Mouse (Mus musculus) embryonic stem cell, embryonic (primary cell): ENCODE measurements around the gene March4.

Source experiments
- CTCF ChIA-PET, 4 experiments: fragments of 300-600 bp in 2 of 4; fragments of 350-600 bp in 2 of 4; sonication (Branson Sonifier 250); formaldehyde crosslinking; loops; one replicate each; lab custom pipeline; 2022; ENCODE audit warnings: inconsistent platforms in 2 of 4; lab: Charles Lee
- POLR2A ChIA-PET, 4 experiments: fragments of 300-600 bp in 2 of 4; fragments of 350-600 bp in 2 of 4; sonication (Branson Sonifier 250); formaldehyde crosslinking; loops; one replicate each; lab custom pipeline; 2022; ENCODE audit warnings: antibody characterized with exemption in 4 of 4, inconsistent platforms in 1 of 4; lab: Charles Lee

March4 gene

DNA sequence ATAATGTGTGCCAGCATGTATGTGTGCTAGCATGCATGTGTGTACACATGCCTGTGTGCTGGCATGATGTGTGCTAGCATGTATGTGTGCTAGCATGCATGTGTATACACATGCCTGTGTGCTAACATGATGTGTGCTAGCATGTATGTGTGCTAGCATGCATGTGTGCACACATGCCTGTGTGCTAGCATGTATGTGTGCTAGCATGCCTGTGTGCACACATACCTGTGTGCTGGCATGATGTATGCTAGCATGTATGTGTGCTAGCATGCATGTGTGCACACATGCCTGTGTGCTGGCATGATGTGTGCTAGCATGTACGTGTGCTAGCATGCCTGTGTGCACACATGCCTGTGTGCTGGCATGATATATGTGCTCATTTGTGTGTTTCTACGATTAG, 67.7 kb downstream of the March4 start:
- CTCF ChIA-PET, result no interaction called here
- POLR2A ChIA-PET, result no interaction called here

DNA sequence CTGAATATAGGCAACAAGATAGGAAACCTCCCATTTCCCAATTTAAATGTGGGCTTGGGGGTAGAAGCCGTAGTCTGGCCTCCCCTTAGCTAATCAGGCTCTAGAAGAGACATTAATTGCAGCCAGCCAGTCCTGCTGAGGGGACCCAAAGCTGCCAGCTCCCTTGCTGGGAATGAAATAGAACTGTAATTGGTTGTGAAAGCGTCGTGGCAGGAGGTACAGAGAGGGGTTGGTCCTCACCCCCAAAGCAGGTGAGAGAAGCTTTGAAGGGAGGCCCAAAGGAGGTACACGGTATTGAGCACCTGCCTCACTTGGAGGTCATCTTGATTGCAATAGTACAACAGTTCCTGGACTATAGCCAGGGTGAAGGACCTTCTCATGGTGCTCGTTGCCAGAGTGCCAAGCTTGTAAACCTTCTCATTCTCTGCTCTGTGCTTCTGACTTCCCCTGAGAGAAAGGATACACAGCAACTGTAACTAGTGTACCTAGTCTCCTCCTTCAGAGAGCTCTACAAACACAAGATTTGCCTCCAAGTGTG, 68.2 kb downstream of the March4 start:
- CTCF ChIA-PET, result interaction anchor here in 1 of 4 experiments (0.6 kb wide), 1 partner anchor 18 kb away, joined by 3 read pairs; no protein-coding TSS in a partner anchor
- POLR2A ChIA-PET, result no interaction called here

DNA sequence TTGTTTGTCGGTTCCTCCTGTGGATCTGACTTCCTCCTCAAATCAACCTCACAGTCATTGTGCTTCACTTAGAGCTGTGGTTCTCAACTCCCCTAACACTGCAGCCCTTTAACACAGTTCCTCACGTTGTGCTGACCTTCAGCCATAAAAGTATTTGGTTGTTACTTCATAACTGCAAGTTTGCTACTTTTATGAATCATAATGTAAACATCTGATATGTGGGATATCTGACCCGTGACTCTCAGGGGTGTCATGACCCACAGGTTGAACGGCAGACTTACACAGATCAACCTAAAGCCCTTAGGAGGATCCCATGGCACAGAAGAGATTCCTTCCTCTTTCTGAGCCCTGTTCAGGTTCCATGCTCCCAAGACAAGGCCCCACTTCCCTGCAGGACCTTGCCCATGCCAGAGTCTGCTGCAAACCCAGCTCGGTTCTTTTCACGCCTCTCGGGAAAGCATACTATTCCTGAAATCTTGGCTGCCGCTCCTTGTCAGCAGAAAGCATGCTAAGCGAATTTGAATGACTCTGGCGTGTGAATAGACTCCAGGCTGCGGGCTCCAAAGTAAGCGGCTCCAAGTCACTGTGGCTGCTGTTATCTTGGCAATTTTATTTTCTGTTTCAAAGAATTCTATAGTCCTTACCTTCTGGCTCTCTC, 71.7 kb downstream of the March4 start:
- POLR2A ChIA-PET, result interaction anchor here in 2 of 4 experiments (0.8 to 0.9 kb wide), 2 partner anchors 17 to 36 kb away, joined by 3 read pairs; no protein-coding TSS in a partner anchor
- CTCF ChIA-PET, result no interaction called here

DNA sequence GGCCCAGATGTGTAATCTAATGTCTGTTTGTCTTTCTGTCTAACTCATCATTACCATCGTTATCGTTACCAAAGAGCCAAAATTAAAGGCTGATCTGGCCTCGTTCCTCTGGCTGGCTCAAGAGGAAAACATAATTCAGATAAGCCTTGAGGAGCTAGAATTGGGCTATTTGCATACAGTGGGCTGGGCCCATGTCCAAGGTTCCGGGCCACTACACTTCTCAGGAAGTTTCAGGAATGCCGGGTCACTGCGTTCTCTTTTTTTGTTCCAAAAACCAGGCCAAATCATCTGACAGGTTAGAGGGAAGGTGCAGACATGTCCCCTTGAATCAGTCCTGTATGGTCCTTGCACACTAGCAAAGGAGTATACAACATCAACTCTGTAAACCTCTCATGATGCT, 74.2 kb downstream of the March4 start:
- ChIA-PET CTCF (no interaction called here), POLR2A (no interaction called here)

GRCm38 (mm10) chr1:72457652-72458051, 79.1 kb downstream of the March4 start:
- ChIA-PET CTCF (no interaction called here), POLR2A (interaction anchor here in 1 of 4 experiments (0.6 kb wide), 1 partner anchor 98 kb away, joined by 3 read pairs; no protein-coding TSS in a partner anchor)

DNA sequence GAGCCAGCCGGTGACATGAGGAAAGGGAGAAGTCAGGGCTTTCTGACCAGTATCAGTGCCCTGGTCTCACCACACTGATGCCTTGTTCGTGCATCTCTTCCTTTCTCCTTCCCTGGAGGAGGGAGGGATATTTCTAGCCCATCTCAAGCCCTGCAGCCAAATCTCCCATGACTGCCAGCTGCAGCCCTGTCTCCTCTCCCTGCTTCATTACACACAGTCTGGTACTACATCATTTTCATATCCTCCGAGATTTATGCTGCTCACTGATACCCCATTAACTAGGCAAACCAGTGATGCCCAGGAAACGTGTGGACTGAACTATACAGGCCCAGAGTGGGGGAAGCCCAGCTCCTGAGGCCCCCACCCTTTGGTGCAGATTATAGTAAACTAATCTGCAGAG, 80.8 kb downstream of the March4 start:
- ChIA-PET POLR2A (interaction anchor here in 2 of 4 experiments (0.6 to 1.3 kb wide), 4 partner anchors 9 to 222 kb away, joined by 3 to 4 read pairs (median 4); no protein-coding TSS in a partner anchor), CTCF (interaction anchor here in 1 of 4 experiments (0.7 kb wide), 1 partner anchor 25 kb away, joined by 4 read pairs; no protein-coding TSS in a partner anchor)

DNA sequence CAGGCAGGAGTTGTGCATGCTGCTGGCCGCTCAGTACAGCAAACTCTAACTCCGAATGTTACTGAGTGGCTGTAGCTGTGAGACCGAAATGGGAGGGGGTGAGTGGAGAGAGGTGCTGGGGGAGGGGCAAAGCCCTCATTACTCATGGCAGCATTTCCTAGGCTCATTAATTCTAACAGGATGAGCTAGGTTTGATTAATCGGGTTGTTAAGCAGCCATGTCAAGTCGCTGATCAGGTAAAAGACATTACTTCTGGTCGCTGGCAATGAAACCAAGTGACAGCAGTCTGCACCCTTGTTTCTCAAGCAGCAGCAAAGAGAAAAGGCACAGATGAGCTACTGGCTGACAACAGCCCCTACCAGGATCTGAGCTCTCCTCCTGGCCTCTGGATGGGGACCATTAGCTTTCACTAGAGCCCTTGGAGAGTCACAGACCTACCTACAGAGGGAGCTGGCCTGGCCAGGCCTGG, 82.0 kb downstream of the March4 start:
- ChIA-PET POLR2A (interaction anchor here in 2 of 4 experiments (0.6 to 1.3 kb wide), 3 partner anchors 7 to 185 kb away, joined by 3 to 4 read pairs (median 4); no protein-coding TSS in a partner anchor), CTCF (no interaction called here)

DNA sequence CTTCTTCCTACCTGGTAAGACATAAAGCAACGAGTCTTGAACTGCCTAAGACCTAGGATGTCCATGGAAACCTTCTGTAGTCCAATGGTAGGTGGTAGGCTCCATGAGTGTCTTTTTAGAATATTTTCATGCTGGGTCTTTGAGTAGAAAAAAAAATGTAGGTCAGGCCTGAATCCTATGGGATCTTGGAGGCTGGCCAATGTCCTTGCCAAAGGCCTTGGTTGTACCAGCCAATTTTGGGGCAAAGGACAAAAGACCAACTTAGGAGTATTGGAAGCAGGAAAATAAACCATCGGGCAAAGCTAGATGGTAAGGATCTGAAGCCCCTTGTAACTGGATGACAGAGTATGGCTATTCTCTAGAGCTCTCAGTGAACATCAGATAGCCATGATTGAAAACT, 83.9 kb downstream of the March4 start:
- ChIA-PET POLR2A (no interaction called here), CTCF (no interaction called here)

DNA sequence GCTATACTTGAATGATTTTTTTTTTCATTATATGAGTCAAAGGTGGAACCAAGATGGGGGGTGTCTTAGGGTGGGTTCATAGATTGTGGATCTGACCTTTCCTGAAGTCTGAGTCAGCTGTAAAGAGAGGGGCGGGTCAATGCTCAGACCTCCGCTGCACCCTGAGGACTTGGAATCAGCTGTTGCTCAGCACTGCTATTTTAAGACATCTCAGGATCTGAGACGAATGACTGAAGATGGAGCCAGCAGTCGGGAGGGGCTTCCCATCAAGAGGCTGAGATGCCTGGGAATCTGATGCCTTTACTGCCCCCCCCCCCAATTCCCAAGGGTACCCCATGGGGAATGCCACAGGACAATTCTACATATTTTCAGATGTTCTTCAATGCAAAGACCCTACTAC, 85.9 kb downstream of the March4 start:
- ChIA-PET CTCF (interaction anchor here in 1 of 4 experiments (0.7 kb wide), 1 partner anchor 18 kb away, joined by 3 read pairs; no protein-coding TSS in a partner anchor), POLR2A (interaction anchor here in 1 of 4 experiments (1.0 kb wide), 1 partner anchor 10 kb away, joined by 3 read pairs; no protein-coding TSS in a partner anchor)

DNA sequence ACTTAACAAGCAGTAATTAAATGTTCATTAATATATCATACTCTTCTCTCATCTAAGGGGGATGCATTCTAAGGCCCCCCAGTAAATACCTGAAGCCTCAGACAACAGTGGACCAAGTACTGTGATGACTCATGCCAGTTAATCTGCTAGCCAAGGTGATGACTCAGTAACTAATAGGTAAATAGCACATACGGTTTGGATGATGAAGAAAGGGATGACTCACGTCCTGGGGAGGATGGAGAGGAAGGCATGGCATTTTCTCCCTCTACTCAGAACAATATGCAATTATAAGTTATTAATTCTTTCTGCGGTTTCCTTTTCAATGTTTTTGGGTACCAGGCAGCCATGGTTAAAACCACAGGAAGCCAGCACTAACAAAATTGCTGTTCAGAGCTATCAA, 87.0 kb downstream of the March4 start:
- CTCF ChIA-PET, result no interaction called here

DNA sequence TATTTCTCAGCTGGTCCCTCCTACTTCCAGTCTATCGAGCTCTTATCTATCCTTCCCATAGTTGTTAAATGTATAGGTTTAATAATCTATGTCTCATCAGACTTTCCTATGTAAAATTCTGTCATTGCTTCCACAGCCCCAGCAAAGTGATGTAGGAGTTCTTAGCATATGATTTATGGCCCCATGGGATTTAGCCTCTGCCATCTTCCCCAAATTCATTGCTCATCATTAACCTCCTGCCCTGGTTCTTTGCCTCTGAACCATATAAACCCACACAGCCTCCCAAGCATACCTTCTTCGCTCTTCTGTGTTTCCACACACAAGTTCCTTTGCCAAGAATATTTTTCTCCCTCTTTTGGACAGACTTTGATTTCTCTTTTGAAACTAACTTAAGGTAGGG, 94.0 kb downstream of the March4 start:
- ChIA-PET POLR2A (no interaction called here), CTCF (no interaction called here)

More for the DNA sequence above, 87.0 kb downstream of the March4 start:
- POLR2A ChIA-PET, result interaction anchor here in 2 of 4 experiments (0.6 to 1.0 kb wide), 2 partner anchors 11 to 152 kb away, joined by 3 to 4 read pairs; no protein-coding TSS in a partner anchor

DNA sequence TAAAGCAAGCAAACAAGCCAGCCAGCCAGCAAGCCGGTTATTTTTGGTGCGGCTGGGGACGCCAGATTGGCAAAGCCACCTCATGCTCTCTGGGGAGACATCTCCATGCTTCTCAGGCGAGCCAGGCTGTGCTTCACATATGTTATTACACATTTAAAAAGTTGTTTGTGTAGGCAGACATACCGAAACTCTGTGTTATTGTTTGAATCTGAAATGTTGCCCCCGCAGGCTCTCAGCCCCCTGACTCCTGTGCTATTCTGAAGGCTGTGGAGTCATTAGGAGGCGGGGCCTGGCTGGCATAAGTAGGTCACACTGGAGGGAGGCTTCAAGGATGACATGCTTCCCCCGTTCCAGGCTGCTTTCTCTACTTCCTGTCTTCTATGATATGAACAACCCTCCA, 97.6 kb downstream of the March4 start:
- CTCF ChIA-PET, result no interaction called here
- POLR2A ChIA-PET, result no interaction called here

DNA sequence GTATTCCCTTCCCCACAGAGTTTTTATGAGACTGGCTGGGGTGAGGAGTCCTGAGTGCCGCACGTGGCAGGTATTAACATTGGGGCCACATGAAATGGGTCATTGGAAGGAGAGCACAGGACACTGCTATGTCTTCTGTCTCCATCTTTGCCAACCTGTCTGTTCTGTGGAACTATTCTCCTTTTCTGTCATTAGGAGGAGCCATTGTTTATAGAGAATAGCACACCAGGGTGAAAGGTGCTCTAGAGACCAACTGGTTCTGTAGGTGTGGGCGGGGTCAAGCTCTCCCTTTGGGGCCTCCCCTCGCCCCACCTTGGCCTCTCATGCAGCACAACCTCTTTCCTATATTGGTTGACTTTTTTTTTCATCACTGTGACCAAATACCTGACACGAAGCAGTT, 99.8 kb downstream of the March4 start:
- POLR2A ChIA-PET, result no interaction called here
- CTCF ChIA-PET, result no interaction called here

DNA sequence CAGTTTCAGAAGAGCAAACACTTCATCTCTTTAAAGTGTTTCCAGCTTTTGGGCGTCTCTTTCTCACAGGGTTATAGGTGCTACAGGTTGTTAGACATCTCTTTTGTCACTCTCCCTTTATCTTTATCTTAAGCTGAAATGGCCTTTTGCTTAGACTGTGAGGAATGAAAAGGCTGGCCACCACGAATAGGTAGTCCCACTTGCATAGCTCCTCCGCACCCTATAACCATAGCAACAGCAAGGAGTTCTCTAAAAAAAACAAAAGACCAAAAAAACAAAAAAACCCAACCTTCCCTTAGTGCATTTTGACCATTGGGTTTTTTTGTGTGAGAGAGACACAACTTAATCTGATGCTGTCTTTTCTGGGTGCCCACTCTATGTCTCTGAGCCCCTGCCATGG, 102.2 kb downstream of the March4 start:
- POLR2A ChIA-PET, result no interaction called here
- CTCF ChIA-PET, result no interaction called here

DNA sequence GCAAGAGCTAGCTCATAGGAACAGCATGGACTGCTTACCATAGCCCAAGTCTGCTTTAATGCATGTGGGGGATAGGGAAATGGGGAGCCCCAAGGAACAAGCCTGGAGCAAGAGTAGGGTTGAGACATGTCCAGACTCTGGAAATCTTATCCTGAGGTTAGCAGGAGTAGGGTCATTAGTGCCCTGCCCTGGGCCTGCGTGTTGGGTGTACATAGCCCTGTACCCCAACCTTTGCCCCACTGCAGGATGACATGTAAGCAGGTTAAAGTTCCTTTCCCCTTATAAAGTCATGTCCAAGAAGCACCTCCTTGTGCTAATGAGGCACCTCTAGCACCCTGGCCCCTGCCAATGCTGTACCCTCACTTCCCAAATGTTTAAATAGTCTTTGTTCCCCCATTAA, 104.2 kb downstream of the March4 start:
- POLR2A ChIA-PET, result interaction anchor here in 1 of 4 experiments (0.5 to 0.8 kb wide), 2 partner anchors 40 to 116 kb away, joined by 3 read pairs; no protein-coding TSS in a partner anchor

DNA sequence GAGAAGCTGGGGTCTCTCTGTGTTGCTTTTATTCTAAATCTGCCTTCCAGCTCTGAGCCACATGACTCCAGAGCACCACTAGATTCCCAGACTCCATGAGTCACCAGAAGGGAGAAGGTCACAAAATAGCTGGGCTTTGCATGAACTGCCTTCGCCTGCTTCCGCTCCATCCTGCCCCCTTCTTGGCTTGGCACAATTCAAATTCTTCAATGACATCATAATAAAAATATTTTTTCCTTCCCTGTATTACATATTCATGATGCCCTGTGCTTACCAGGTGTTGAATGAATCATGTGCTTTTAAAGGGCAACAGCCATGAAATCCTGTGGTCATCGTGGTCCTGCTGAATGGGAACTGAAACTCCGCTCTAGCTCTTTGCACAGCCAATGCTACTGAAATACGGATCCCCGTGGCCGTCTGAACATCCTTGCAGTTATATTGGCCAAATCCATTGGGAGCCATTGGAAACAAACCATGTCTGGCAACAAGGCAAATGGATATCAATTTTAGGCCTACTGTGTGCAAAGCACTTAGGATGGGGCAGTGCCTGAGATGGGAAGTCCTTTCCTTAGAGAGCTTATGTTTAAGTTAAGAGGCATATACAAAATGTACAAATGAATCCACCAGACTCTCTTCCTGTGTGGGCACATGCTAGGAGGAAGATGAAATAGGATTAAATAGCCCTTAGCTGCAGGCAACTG, 107.5 kb downstream of the March4 start:
- POLR2A ChIA-PET, result interaction anchor here in 1 of 4 experiments (1.1 to 1.6 kb wide), 2 partner anchors 12 to 15 kb away, joined by 3 to 4 read pairs; no protein-coding TSS in a partner anchor
- CTCF ChIA-PET, result interaction anchor here in 1 of 4 experiments (0.6 kb wide), 1 partner anchor 25 kb away, joined by 4 read pairs; no protein-coding TSS in a partner anchor

More for the DNA sequence above, 104.2 kb downstream of the March4 start:
- CTCF ChIA-PET, result no interaction called here

GRCm38 (mm10) chr1:72428526-72428925, 108.2 kb downstream of the March4 start:
- CTCF ChIA-PET, result interaction anchor here in 1 of 4 experiments (0.6 kb wide), 1 partner anchor 24 kb away, joined by 4 read pairs; no protein-coding TSS in a partner anchor
- POLR2A ChIA-PET, result interaction anchor here in 1 of 4 experiments (1.1 to 1.6 kb wide), 3 partner anchors 11 to 38 kb away, joined by 3 to 4 read pairs (median 3); no protein-coding TSS in a partner anchor

GRCm38 (mm10) chr1:72426456-72426855, 110.3 kb downstream of the March4 start:
- CTCF ChIA-PET, result interaction anchor here in 2 of 4 experiments (0.6 to 0.7 kb wide), 2 partner anchors 139 to 178 kb away, joined by 3 to 6 read pairs; no protein-coding TSS in a partner anchor
- POLR2A ChIA-PET, result interaction anchor here in 1 of 4 experiments (0.7 kb wide), 1 partner anchor 286 kb away, joined by 4 read pairs; no protein-coding TSS in a partner anchor

GRCm38 (mm10) chr1:72422121-72422520, 114.6 kb downstream of the March4 start:
- POLR2A ChIA-PET, result no interaction called here
- CTCF ChIA-PET, result no interaction called here
